Mouse (Mus musculus) liver, postnatal 0 days (tissue): ENCODE measurements at regions not wholly inside any gene's neighbourhood (a gene's known extent, or its start where the extent isn't known, plus 50 kb on each side); places are given as distances from the start of the nearest gene placed in this dataset.

ENCODE experiments used
- CTCF ChIP-seq: sonication (generic); IDR thresholded peaks from 2 replicates; pipeline ENCODE4 v1.5.1; 2016; ENCODE audit warnings: antibody characterized with exemption, low read depth
- EP300 ChIP-seq: IDR thresholded peaks from 2 replicates; pipeline ENCODE4 v1.6.1; 2016; ENCODE audit warnings: antibody characterized with exemption, low read depth, mild to moderate bottlenecking

- TF ChIP-seq EP300 (no peak), CTCF (no peak)
Measured at GRCm38 (mm10) chr16:76133892-76134291, 111.8 kb upstream of the Samsn1 start.
